Mouse (Mus musculus) stomach, postnatal 0 days (tissue): ENCODE measurements around the gene Stard10.

Experiments
- CTCF ChIP-seq: IDR thresholded peaks from 2 replicates; pipeline ENCODE4 v1.5.1; 2016; ENCODE audit warnings: antibody characterized with exemption, low read depth, mild to moderate bottlenecking, moderate library complexity
- EP300 ChIP-seq: optimal IDR thresholded peaks from 2 replicates; pipeline ENCODE3; 2016; ENCODE audit warnings: antibody characterized with exemption

DNA sequence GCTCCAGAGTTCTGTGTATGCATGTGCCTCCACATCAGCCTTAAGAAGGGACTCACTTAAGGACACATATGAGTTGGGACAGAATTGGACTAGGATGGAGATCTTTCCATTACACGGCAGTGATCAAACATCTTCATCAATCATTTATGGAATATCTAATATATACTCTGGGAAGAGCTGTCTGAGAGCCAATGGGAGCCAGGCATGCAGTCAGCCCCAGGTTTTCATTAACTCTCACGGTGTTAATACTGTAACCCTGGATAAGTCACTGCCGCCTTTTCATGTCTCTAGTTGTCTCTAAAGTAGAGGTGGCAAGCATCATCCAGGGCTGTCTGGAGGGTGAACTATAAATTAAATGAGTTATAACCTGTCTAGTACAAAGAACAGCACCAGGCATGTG lies 3.9 kb upstream of the Stard10 start:
- no peak for TF ChIP-seq EP300
- no peak for TF ChIP-seq CTCF
